Mouse (Mus musculus) forebrain, postnatal 0 days (tissue): Measurements from ENCODE around the gene Gckr. TPM values are rescaled to one million over a fixed set of nuclear protein-coding genes. Genes with fewer than 3 reads are reported as not detected.
"Not testable (repeated sequence)": the region's sequence is repeated elsewhere in the genome, so short reads cannot be mapped to it uniquely, and the experiment has no call there.

Experiments used
- ATAC-seq: fragments of 200-750 bp; cut with Nextera tagmentation; 2 replicates; pipeline ENCODE4 v1.8.0; 2017; ENCODE audit warnings: mild to moderate bottlenecking, moderate library complexity
- DNase-seq: peaks from one replicate; pipeline ENCODE4 v3.0.0-alpha.2; 2015
- H3K27ac ChIP-seq: fragments of 300-500 bp; sonication (generic); 2 replicates; pipeline ENCODE4 v1.5.1; 2014; ENCODE audit warnings: low read depth, mild to moderate bottlenecking, antibody characterized with exemption, low read length, moderate library complexity, mixed read lengths
- H3K27me3 ChIP-seq: fragments of 300-500 bp; sonication (generic); 2 replicates; pipeline ENCODE4 v1.6.1; 2014; ENCODE audit warnings: mild to moderate bottlenecking, low read length, mixed read lengths; ENCODE audit not compliant: insufficient read depth
- H3K36me3 ChIP-seq: fragments of 300-500 bp; sonication (generic); 2 replicates; pipeline ENCODE4 v1.6.1; 2014; ENCODE audit warnings: mild to moderate bottlenecking, moderate library complexity; ENCODE audit not compliant: insufficient read depth
- H3K4me1 ChIP-seq: fragments of 300-500 bp; sonication (generic); 2 replicates; pipeline ENCODE4 v1.6.1; 2014; ENCODE audit warnings: antibody characterized with exemption; ENCODE audit not compliant: insufficient read depth
- H3K4me2 ChIP-seq: fragments of 300-500 bp; sonication (generic); 2 replicates; pipeline ENCODE4 v1.6.1; 2014; ENCODE audit warnings: low read depth, mild to moderate bottlenecking, moderate library complexity
- H3K4me3 ChIP-seq: fragments of 300-500 bp; sonication (generic); 2 replicates; pipeline ENCODE4 v1.5.1; 2014; ENCODE audit warnings: low read depth, low read length, mixed read lengths
- H3K9ac ChIP-seq: fragments of 300-500 bp; sonication (generic); 2 replicates; pipeline ENCODE4 v1.6.1; 2014; ENCODE audit warnings: mild to moderate bottlenecking
- H3K9me3 ChIP-seq: fragments of 300-500 bp; sonication (generic); 2 replicates; pipeline ENCODE4 v1.6.1; 2016; ENCODE audit warnings: low read length
- CTCF ChIP-seq: sonication (generic); IDR thresholded peaks from 2 replicates; pipeline ENCODE4 v1.5.1; 2016; ENCODE audit warnings: antibody characterized with exemption, control low read depth, low read depth
- WGBS: fragments of 180-500 bp; shearing (Covaris S2); extraction: QIAGEN DNeasy Blood & Tissue Kit; methylation state at CpG from one replicate; pipeline ENCODE4 v1.1.7; 2014; 5-methylcytosine and 5-hydroxymethylcytosine counted together
- polyA plus RNA-seq: library from polyadenylated mRNA; unstranded; fragments of >200 nt; fragmentation: Nextera tagmentation; extraction: Ambion mirVana; gene quantifications from 2 replicates; pipeline ENCODE4 v1.2.1, GENCODE M21; 2015
- total RNA-seq: library from RNA; depleted of rRNA; stranded (reverse); fragments of >200 nt; gene quantifications from 2 replicates; pipeline ENCODE4 v1.2.3, GENCODE M21; 2014; rRNA removed

The Gckr gene
- total and polyA plus RNA-seq, 2 experiments from 2014 or later = 0.05 to 0.54 TPM

- 88% methylated on average over 3 of the region's 3 CpGs for WGBS
Measured at GRCm38 (mm10) chr5:31322776-31323175, 25.5 kb downstream of the Gckr start.

DNA sequence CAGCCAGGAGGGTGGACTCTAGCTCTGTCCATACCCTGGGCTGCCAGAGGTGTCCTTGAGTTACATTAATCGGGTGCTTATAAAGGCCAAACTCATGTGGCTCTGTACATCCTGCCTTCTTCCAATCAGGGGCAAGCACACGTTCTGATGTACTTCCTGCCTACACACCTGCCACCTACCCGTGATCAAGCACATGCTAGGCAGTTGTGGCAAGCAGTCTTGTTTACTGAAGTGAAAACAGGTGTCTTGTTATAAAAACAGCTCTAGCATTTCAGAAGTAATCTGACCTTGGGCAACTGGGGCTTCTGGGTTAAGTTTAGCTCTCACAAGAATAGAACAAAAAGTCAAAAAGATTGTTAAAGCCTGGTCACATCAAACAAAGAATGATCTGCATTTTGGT is 26.8 kb downstream of the Gckr start:
- ATAC-seq = no peak
- no peak overlapping the region for H3K27ac ChIP-seq
- no peak for TF ChIP-seq CTCF

More at GRCm38 (mm10) chr5:31322776-31323175, 25.5 kb downstream of the Gckr start:
- no peak overlapping the region for H3K27ac ChIP-seq
- H3K4me2 ChIP-seq = no peak overlapping the region
- no peaks in the 10 kb centered on the region for H3K4me1 ChIP-seq
- no peak for TF ChIP-seq CTCF
- H3K9me3 ChIP-seq = no peaks in the 10 kb centered on the region
- no peaks in the 10 kb centered on the region for H3K36me3 ChIP-seq
- no peak for ATAC-seq
- H3K27me3 ChIP-seq = no peaks in the 10 kb centered on the region
- DNase-seq = no peak
- no peak overlapping the region for H3K9ac ChIP-seq
- H3K4me3 ChIP-seq = no peak overlapping the region

DNA sequence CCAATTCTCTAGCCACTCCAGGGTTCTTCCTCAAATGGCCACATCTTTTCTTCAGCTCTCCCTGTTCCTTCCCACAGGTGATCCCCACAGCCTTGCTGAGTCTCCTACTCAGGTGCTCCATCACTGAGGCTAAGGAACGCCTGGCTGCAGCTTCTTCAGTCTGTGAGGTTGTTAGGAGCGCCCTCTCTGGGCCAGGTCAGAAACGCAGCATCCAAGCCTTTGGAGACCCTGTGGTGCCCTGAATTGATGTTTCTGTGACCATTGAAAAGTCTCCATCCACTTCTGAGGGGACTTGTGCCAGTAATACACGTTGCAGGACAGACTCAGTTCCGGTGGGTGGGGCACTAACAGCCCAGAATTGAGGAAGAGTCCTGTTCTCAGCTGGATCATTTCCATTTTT is 29.6 kb downstream of the Gckr start:
- no peak overlapping the region for H3K27ac ChIP-seq
- no peak for ATAC-seq
- TF ChIP-seq CTCF = no peak
- WGBS = 12% methylated on average over 5 of the region's 5 CpGs
- no peaks in the 10 kb centered on the region for H3K36me3 ChIP-seq
- DNase-seq = no peak
- H3K4me1 ChIP-seq = no peaks in the 10 kb centered on the region
- no peaks in the 10 kb centered on the region for H3K27me3 ChIP-seq
- no peaks in the 10 kb centered on the region for H3K9me3 ChIP-seq
- H3K9ac ChIP-seq = no peak overlapping the region
- H3K4me3 ChIP-seq = no peak overlapping the region
- no peak overlapping the region for H3K4me2 ChIP-seq

More for the DNA sequence above, 26.8 kb downstream of the Gckr start:
- DNase-seq = no peak
- no peaks in the 10 kb centered on the region for H3K27me3 ChIP-seq
- 72% methylated on average over 3 of the region's 3 CpGs for WGBS
- no peaks in the 10 kb centered on the region for H3K4me1 ChIP-seq
- H3K36me3 ChIP-seq = no peaks in the 10 kb centered on the region
- H3K4me2 ChIP-seq = no peak overlapping the region
- H3K4me3 ChIP-seq = no peak overlapping the region
- no peaks in the 10 kb centered on the region for H3K9me3 ChIP-seq
- no peak overlapping the region for H3K9ac ChIP-seq

DNA sequence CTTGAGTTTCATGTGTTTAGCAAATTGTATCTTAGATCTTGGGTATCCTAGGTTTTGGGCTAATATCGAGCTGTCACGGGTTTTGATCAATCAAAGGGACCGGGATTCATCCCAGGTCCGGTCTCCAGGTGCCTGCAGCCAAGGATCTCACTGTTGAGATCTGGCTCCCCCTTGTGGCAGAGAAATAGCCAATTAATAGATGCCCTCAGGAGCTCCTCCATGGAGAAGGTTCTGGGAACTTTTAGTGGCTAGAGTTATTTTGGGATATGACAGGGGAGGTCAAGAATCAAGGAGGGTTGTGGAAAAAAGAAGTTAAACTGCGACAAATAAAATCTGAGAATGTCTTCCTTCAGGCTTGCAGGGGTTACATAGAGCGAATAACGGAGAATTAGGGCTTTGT is 31.0 kb downstream of the Gckr start:
- H3K36me3 ChIP-seq = no peaks in the 10 kb centered on the region
- no peaks in the 10 kb centered on the region for H3K4me1 ChIP-seq
- WGBS = 30% methylated on average over 7 of the region's 7 CpGs
- no peak overlapping the region for H3K4me3 ChIP-seq
- no peaks in the 10 kb centered on the region for H3K27me3 ChIP-seq
- DNase-seq (peak; percentile 56), ATAC-seq (no peak)
- H3K27ac ChIP-seq = no peak overlapping the region
- no peak overlapping the region for H3K4me2 ChIP-seq
- H3K9me3 ChIP-seq = no peaks in the 10 kb centered on the region
- peak; percentile 69 for TF ChIP-seq CTCF
- no peak overlapping the region for H3K9ac ChIP-seq

DNA sequence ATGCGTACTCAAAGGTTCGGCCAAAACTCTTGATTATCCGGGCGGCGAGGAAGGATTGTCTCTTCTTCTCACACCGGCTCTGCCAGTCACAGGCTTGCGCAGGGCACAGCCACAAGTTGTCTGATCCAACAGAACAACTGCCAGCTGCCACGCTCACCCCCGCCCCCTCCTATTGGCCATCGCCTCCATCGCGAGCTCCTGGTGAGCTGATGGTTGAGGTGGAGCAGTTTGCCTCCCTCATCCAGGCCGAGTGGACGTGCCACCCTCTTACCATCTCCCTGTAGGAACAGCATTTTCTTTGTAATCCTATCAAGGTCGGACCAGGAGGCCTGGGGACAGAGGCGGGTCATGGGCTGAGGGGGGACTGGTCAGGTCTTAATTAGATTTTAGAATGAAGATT is 60.3 kb downstream of the Gckr start:
- not testable (repeated sequence) for ATAC-seq, H3K9ac ChIP-seq, H3K4me1 ChIP-seq, H3K9me3 ChIP-seq, H3K4me3 ChIP-seq, H3K4me2 ChIP-seq, DNase-seq, H3K27me3 ChIP-seq, H3K27ac ChIP-seq, H3K36me3 ChIP-seq
- 78% methylated on average over 16 of the region's 16 CpGs for WGBS

DNA sequence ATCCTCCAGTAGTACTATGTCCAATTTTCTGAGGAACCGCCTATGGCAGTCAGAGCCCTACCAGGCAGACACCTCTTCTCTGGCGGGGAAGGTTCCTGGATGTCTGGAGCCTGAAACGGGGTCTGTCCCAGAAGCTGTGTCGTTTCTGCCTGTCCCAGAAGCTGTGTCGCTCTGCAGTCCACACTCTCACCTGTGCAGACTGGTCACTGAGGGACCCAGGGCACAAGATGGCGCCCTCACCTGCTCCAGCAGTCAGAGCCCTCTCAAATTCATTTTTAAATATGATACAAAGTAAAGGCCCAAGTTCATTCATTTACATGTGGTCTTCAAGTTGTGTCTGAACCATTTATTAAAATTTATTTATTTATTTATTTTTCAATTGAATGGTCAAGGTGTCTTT is 63.7 kb downstream of the Gckr start:
- WGBS = 79% methylated on average over 6 of the region's 6 CpGs

More for the DNA sequence above, 63.7 kb downstream of the Gckr start:
- no peak overlapping the region for H3K27ac ChIP-seq
- no peak overlapping the region for H3K9ac ChIP-seq
- DNase-seq (no peak), ATAC-seq (no peak)
- no peaks in the 10 kb centered on the region for H3K9me3 ChIP-seq
- TF ChIP-seq CTCF = no peak
- H3K4me2 ChIP-seq = no peak overlapping the region
- no peaks in the 10 kb centered on the region for H3K4me1 ChIP-seq
- no peaks in the 10 kb centered on the region for H3K27me3 ChIP-seq
- no peak overlapping the region for H3K4me3 ChIP-seq
- no peaks in the 10 kb centered on the region for H3K36me3 ChIP-seq

Other genes starting within 250 kb of the Gckr start
- 152 and 167 TPM in 2 replicates for gene Atraid, start 249.1 kb upstream of the Gckr start, total RNA-seq
- gene Atraid, start 249.1 kb upstream of the Gckr start, polyA plus RNA-seq = 243 and 257 TPM in 2 replicates
- gene Slc5a6, start 248.5 kb upstream of the Gckr start, total RNA-seq = 23.1 and 28.3 TPM in 2 replicates
- 17.3 and 22.2 TPM in 2 replicates for gene Slc5a6, start 248.5 kb upstream of the Gckr start, polyA plus RNA-seq
- gene Cad, start 242.7 kb upstream of the Gckr start, total RNA-seq = 28.7 and 31.1 TPM in 2 replicates
- 5.2 and 6.4 TPM in 2 replicates for gene Cad, start 242.7 kb upstream of the Gckr start, polyA plus RNA-seq
- not detected in 2 replicates for gene Dnajc5g, start 191.2 kb upstream of the Gckr start, total RNA-seq
- gene Dnajc5g, start 191.2 kb upstream of the Gckr start, polyA plus RNA-seq = not detected in 2 replicates
- 2.5 and 2.8 TPM in 2 replicates for gene Slc30a3, start 189.2 kb upstream of the Gckr start, total RNA-seq
- 3.5 and 4.5 TPM in 2 replicates for gene Slc30a3, start 189.2 kb upstream of the Gckr start, polyA plus RNA-seq
- not detected in 2 replicates for gene Trim54, start 180.7 kb upstream of the Gckr start, total RNA-seq
- gene Trim54, start 180.7 kb upstream of the Gckr start, polyA plus RNA-seq = not detected in 2 replicates
- not detected in 2 replicates for gene Ucn, start 158.6 kb upstream of the Gckr start, total RNA-seq
- not detected in 2 replicates for gene Ucn, start 158.6 kb upstream of the Gckr start, polyA plus RNA-seq
- gene Mpv17, start 143.2 kb upstream of the Gckr start, total RNA-seq = 40.0 and 51.5 TPM in 2 replicates
- 27.4 and 38.7 TPM in 2 replicates for gene Mpv17, start 143.2 kb upstream of the Gckr start, polyA plus RNA-seq
- 6.4 and 9.3 TPM in 2 replicates for gene Gm29609, start 117.5 kb upstream of the Gckr start, total RNA-seq
- gene Gm29609, start 117.5 kb upstream of the Gckr start, polyA plus RNA-seq = 1.4 and 2.1 TPM in 2 replicates
- gene Gtf3c2, start 117.3 kb upstream of the Gckr start, total RNA-seq = 36.8 and 49.8 TPM in 2 replicates
- 36.2 and 52.9 TPM in 2 replicates for gene Gtf3c2, start 117.3 kb upstream of the Gckr start, polyA plus RNA-seq
- gene Snx17, start 104.2 kb upstream of the Gckr start, total RNA-seq = 91.6 and 104 TPM in 2 replicates
- gene Snx17, start 104.2 kb upstream of the Gckr start, polyA plus RNA-seq = 96.9 and 108 TPM in 2 replicates
- 45.3 and 70.8 TPM in 2 replicates for gene Eif2b4, start 104.0 kb upstream of the Gckr start, total RNA-seq
- gene Eif2b4, start 104.0 kb upstream of the Gckr start, polyA plus RNA-seq = 76.6 and 95.3 TPM in 2 replicates
- 6.7 and 10.9 TPM in 2 replicates for gene Zfp513, start 95.1 kb upstream of the Gckr start, total RNA-seq
- gene Zfp513, start 95.1 kb upstream of the Gckr start, polyA plus RNA-seq = 10.8 and 11.8 TPM in 2 replicates
- 93.4 and 102 TPM in 2 replicates for gene Ppm1g, start 76.8 kb upstream of the Gckr start, total RNA-seq
- 156 and 175 TPM in 2 replicates for gene Ppm1g, start 76.8 kb upstream of the Gckr start, polyA plus RNA-seq
- gene Nrbp1, start 56.6 kb upstream of the Gckr start, total RNA-seq = 106 and 132 TPM in 2 replicates
- 127 and 133 TPM in 2 replicates for gene Nrbp1, start 56.6 kb upstream of the Gckr start, polyA plus RNA-seq
- 0.62 and 0.92 TPM in 2 replicates for gene Gm9970, start 56.2 kb upstream of the Gckr start, total RNA-seq
- 0.29 and 0.51 TPM in 2 replicates for gene Gm9970, start 56.2 kb upstream of the Gckr start, polyA plus RNA-seq
- gene Krtcap3, start 45.8 kb upstream of the Gckr start, total RNA-seq = 2.6 and 8.6 TPM in 2 replicates
- 2.2 and 2.5 TPM in 2 replicates for gene Krtcap3, start 45.8 kb upstream of the Gckr start, polyA plus RNA-seq
- gene Ift172, start 6.3 kb upstream of the Gckr start, total RNA-seq = 31.1 and 42.6 TPM in 2 replicates
- 9.9 and 12.8 TPM in 2 replicates for gene Ift172, start 6.3 kb upstream of the Gckr start, polyA plus RNA-seq
- 156 and 201 TPM in 2 replicates for gene Fndc4, start 1.4 kb upstream of the Gckr start, total RNA-seq
- 108 and 111 TPM in 2 replicates for gene Fndc4, start 1.4 kb upstream of the Gckr start, polyA plus RNA-seq
- gene Zfp512, start 155.0 kb downstream of the Gckr start, total RNA-seq = 85.0 and 101 TPM in 2 replicates
- gene Zfp512, start 155.0 kb downstream of the Gckr start, polyA plus RNA-seq = 60.3 and 80.2 TPM in 2 replicates
- 0.31 and 1.6 TPM in 2 replicates for gene 4930548H24Rik, start 188.3 kb downstream of the Gckr start, total RNA-seq
- not detected in 2 replicates for gene 4930548H24Rik, start 188.3 kb downstream of the Gckr start, polyA plus RNA-seq
- gene Gpn1, start 197.3 kb downstream of the Gckr start, total RNA-seq = 36.6 and 40.4 TPM in 2 replicates
- 65.9 and 68.4 TPM in 2 replicates for gene Gpn1, start 197.3 kb downstream of the Gckr start, polyA plus RNA-seq
- gene Slc4a1ap, start 229.6 kb downstream of the Gckr start, total RNA-seq = 29.3 and 36.9 TPM in 2 replicates
- 16.6 and 25.6 TPM in 2 replicates for gene Slc4a1ap, start 229.6 kb downstream of the Gckr start, polyA plus RNA-seq
- 25.2 and 29.6 TPM in 2 replicates for gene Supt7l, start 230.4 kb downstream of the Gckr start, total RNA-seq
- 10.6 and 19.7 TPM in 2 replicates for gene Supt7l, start 230.4 kb downstream of the Gckr start, polyA plus RNA-seq